Mouse (Mus musculus) MEL (cell line): ENCODE data around the gene Polr3gl. TPM values are rescaled to one million over a fixed set of nuclear protein-coding genes. Genes with fewer than 3 reads are reported as not detected.

ENCODE experiments used
- DNase-seq: peaks from one replicate; pipeline ENCODE4 v3.0.0; 2011; ENCODE audit warnings: low read depth, low spot score
- H3K27ac ChIP-seq: 2 replicates; pipeline ENCODE4 v1.5.1; 2012; ENCODE audit warnings: low read depth, mild to moderate bottlenecking, control low read depth, low read length, moderate library complexity; ENCODE audit not compliant: control insufficient read depth
- H3K27me3 ChIP-seq, 2 experiments: fragments of 150-350 bp in 1 of 2; sonication (generic) in 1 of 2; 2 replicates each; pipeline ENCODE4 v1.6.1; 2012; ENCODE audit warnings: low read length in 2 of 2, mild to moderate bottlenecking in 2 of 2, improper control_type of control experiment in 1 of 2, moderate library complexity in 1 of 2; ENCODE audit not compliant: insufficient read depth in 2 of 2, control insufficient read depth in 1 of 2
- H3K36me3 ChIP-seq, 2 experiments: 2 replicates each; pipeline ENCODE4 v1.6.1; 2012 to 2014; ENCODE audit warnings: low read length in 2 of 2, improper control_type of control experiment in 1 of 2, inconsistent platforms in 1 of 2, mild to moderate bottlenecking in 1 of 2; ENCODE audit not compliant: insufficient read depth in 2 of 2, control insufficient read depth in 1 of 2
- H3K4me1 ChIP-seq, 2 experiments: fragments of 150-350 bp in 1 of 2; sonication (generic) in 1 of 2; 2 replicates each; pipeline ENCODE4 v1.6.1; 2012; ENCODE audit warnings: low read length in 2 of 2, improper control_type of control experiment in 1 of 2, mild to moderate bottlenecking in 1 of 2; ENCODE audit not compliant: insufficient read depth in 2 of 2, control insufficient read depth in 1 of 2
- H3K4me3 ChIP-seq, 2 experiments: fragments of 150-350 bp in 1 of 2; sonication (generic) in 1 of 2; 2 replicates each; pipeline ENCODE4 v1.5.1; 2012; ENCODE audit warnings: low read depth in 2 of 2, low read length in 2 of 2, mild to moderate bottlenecking in 2 of 2, moderate library complexity in 2 of 2, control low read depth in 1 of 2, improper control_type of control experiment in 1 of 2; ENCODE audit not compliant: control insufficient read depth in 1 of 2, insufficient read depth in 1 of 2
- H3K79me2 ChIP-seq: 2 replicates; pipeline ENCODE4 v1.6.1; 2012; ENCODE audit warnings: mild to moderate bottlenecking, low read length, moderate library complexity; ENCODE audit not compliant: control insufficient read depth, poor library complexity, insufficient read depth
- H3K9ac ChIP-seq: 2 replicates; pipeline ENCODE4 v1.6.1; 2012; ENCODE audit warnings: low read depth, mild to moderate bottlenecking, control low read depth, low read length, moderate library complexity; ENCODE audit not compliant: control insufficient read depth, poor library complexity, severe bottlenecking
- H3K9me3 ChIP-seq: fragments of 150-350 bp; sonication (generic); replicated peaks from 2 replicates; pipeline ENCODE4 v1.6.1; 2012; ENCODE audit warnings: mild to moderate bottlenecking, low read length, improper control_type of control experiment, moderate library complexity; ENCODE audit not compliant: insufficient read depth
- BHLHE40 ChIP-seq: IDR thresholded peaks from 2 replicates; pipeline ENCODE4 v1.6.1; 2012; ENCODE audit warnings: low read depth, mild to moderate bottlenecking, inconsistent platforms, low read length, improper control_type of control experiment, borderline replicate concordance
- CHD1 ChIP-seq: IDR thresholded peaks from 2 replicates; pipeline ENCODE4 v1.6.1; 2012; ENCODE audit warnings: low read depth, mild to moderate bottlenecking, inconsistent platforms, low read length, improper control_type of control experiment
- CHD2 ChIP-seq: IDR thresholded peaks from 2 replicates; pipeline ENCODE4 v1.6.1; 2011; ENCODE audit warnings: low read length, improper control_type of control experiment
- E2F4 ChIP-seq: IDR thresholded peaks from 2 replicates; pipeline ENCODE4 v1.6.1; 2011; ENCODE audit warnings: low read depth, low read length, improper control_type of control experiment, borderline replicate concordance
- ELF1 ChIP-seq: IDR thresholded peaks from 2 replicates; pipeline ENCODE4 v1.6.1; 2014; ENCODE audit warnings: low read depth, mild to moderate bottlenecking, inconsistent platforms, low read length, improper control_type of control experiment, moderate library complexity
- EP300 ChIP-seq, 2 experiments: IDR thresholded peaks; 2 replicates each; pipeline ENCODE4 v1.6.1; 2011; ENCODE audit warnings: improper control_type of control experiment in 2 of 2, low read length in 2 of 2, low read depth in 1 of 2, mild to moderate bottlenecking in 1 of 2
- ETS1 ChIP-seq: IDR thresholded peaks from 2 replicates; pipeline ENCODE4 v1.6.1; 2012; ENCODE audit warnings: low read depth, mild to moderate bottlenecking, inconsistent platforms, low read length, improper control_type of control experiment, moderate library complexity
- GABPA ChIP-seq: IDR thresholded peaks from 2 replicates; pipeline ENCODE4 v1.6.1; 2012; ENCODE audit warnings: low read depth, mild to moderate bottlenecking, inconsistent platforms, low read length, improper control_type of control experiment, moderate library complexity
- GATA1 ChIP-seq: IDR thresholded peaks from 2 replicates; pipeline ENCODE4 v1.6.1; 2011; ENCODE audit warnings: low read depth, low read length, improper control_type of control experiment
- KAT2A ChIP-seq: conservative IDR thresholded peaks from 2 replicates; pipeline ENCODE4 v1.6.1; 2012; ENCODE audit warnings: low read depth, low read length, improper control_type of control experiment, inconsistent platforms
- MEF2A ChIP-seq: IDR thresholded peaks from 2 replicates; pipeline ENCODE4 v1.6.1; 2014; ENCODE audit warnings: low read depth, mild to moderate bottlenecking, inconsistent platforms, low read length, improper control_type of control experiment; ENCODE audit not compliant: poor library complexity, insufficient replicate concordance, severe bottlenecking; ENCODE audit errors: extremely low read depth
- MYB ChIP-seq: IDR thresholded peaks from 2 replicates; pipeline ENCODE4 v1.6.1; 2011; ENCODE audit warnings: mild to moderate bottlenecking, low read depth, low read length, improper control_type of control experiment
- NELFE ChIP-seq: IDR thresholded peaks from 2 replicates; pipeline ENCODE4 v1.6.1; 2011; ENCODE audit warnings: low read depth, low read length, improper control_type of control experiment
- NRF1 ChIP-seq: IDR thresholded peaks from 2 replicates; pipeline ENCODE4 v1.6.1; 2014; ENCODE audit warnings: low read depth, mild to moderate bottlenecking, inconsistent platforms, low read length, improper control_type of control experiment, moderate library complexity; ENCODE audit not compliant: poor library complexity, insufficient read depth, severe bottlenecking
- POLR2A ChIP-seq, 2 experiments: IDR thresholded peaks; 2 replicates each; pipeline ENCODE4 v1.6.1; 2011 to 2012; ENCODE audit warnings: low read length in 2 of 2, mild to moderate bottlenecking in 2 of 2, control low read depth in 1 of 2, improper control_type of control experiment in 1 of 2, low read depth in 1 of 2, moderate library complexity in 1 of 2; ENCODE audit not compliant: control insufficient read depth in 1 of 2, insufficient read depth in 1 of 2, poor library complexity in 1 of 2
- POLR2AphosphoS2 ChIP-seq: IDR thresholded peaks from 2 replicates; pipeline ENCODE4 v1.6.1; 2011; ENCODE audit warnings: low read length, improper control_type of control experiment
- POLR2AphosphoS5 ChIP-seq: IDR thresholded peaks from 2 replicates; pipeline ENCODE4 v1.6.1; 2012; ENCODE audit warnings: low read depth, borderline replicate concordance, mild to moderate bottlenecking, inconsistent platforms, low read length, moderate library complexity, mixed read lengths
- RAD21 ChIP-seq: IDR thresholded peaks from 2 replicates; pipeline ENCODE4 v1.6.1; 2011; ENCODE audit warnings: mild to moderate bottlenecking, low read depth, low read length, improper control_type of control experiment
- RCOR1 ChIP-seq: IDR thresholded peaks from 2 replicates; pipeline ENCODE4 v1.6.1; 2012; ENCODE audit warnings: low read depth, mild to moderate bottlenecking, inconsistent platforms, low read length, improper control_type of control experiment
- SIN3A ChIP-seq: IDR thresholded peaks from 2 replicates; pipeline ENCODE4 v1.6.1; 2012; ENCODE audit warnings: low read length, improper control_type of control experiment, inconsistent platforms
- SMC3 ChIP-seq: IDR thresholded peaks from 2 replicates; pipeline ENCODE4 v1.6.1; 2011; ENCODE audit warnings: low read depth, low read length, improper control_type of control experiment
- TAL1 ChIP-seq: IDR thresholded peaks from 2 replicates; pipeline ENCODE4 v1.6.1; 2012; ENCODE audit warnings: mild to moderate bottlenecking, inconsistent platforms, low read length, moderate library complexity, mixed read lengths
- TBP ChIP-seq: IDR thresholded peaks from 2 replicates; pipeline ENCODE4 v1.8.0; 2011; ENCODE audit warnings: low read depth, low read length, improper control_type of control experiment
- TCF12 ChIP-seq: IDR thresholded peaks from 2 replicates; pipeline ENCODE4 v1.6.1; 2014; ENCODE audit warnings: low read depth, mild to moderate bottlenecking, inconsistent platforms, low read length, improper control_type of control experiment, moderate library complexity
- USF1 ChIP-seq: IDR thresholded peaks from 2 replicates; pipeline ENCODE4 v1.6.1; 2014; ENCODE audit warnings: low read depth, mild to moderate bottlenecking, inconsistent platforms, low read length, improper control_type of control experiment, moderate library complexity
- USF2 ChIP-seq, 2 experiments: IDR thresholded peaks; 2 replicates each; pipeline ENCODE4 v1.6.1; 2011 to 2012; ENCODE audit warnings: improper control_type of control experiment in 2 of 2, low read length in 2 of 2, borderline replicate concordance in 1 of 2, inconsistent platforms in 1 of 2, low read depth in 1 of 2, mild to moderate bottlenecking in 1 of 2; ENCODE audit not compliant: insufficient read depth in 1 of 2
- ZC3H11A ChIP-seq: IDR thresholded peaks from 2 replicates; pipeline ENCODE4 v1.6.1; 2012; ENCODE audit warnings: low read depth, mild to moderate bottlenecking, inconsistent platforms, low read length, improper control_type of control experiment
- ZKSCAN1 ChIP-seq: IDR thresholded peaks from 2 replicates; pipeline ENCODE4 v1.6.1; 2012; ENCODE audit warnings: low read depth, mild to moderate bottlenecking, inconsistent platforms, low read length, improper control_type of control experiment, moderate library complexity
- ZMIZ1 ChIP-seq: IDR thresholded peaks from 2 replicates; pipeline ENCODE4 v1.6.1; 2012; ENCODE audit warnings: low read depth, mild to moderate bottlenecking, inconsistent platforms, low read length, improper control_type of control experiment, moderate library complexity
- polyA plus RNA-seq, 2 experiments: library from polyadenylated mRNA; stranded (reverse) in 1 of 2; unstranded in 1 of 2; fragments of >175 nt in 1 of 2; fragments of >200 nt in 1 of 2; gene quantifications; 2 replicates each; pipeline versions ENCODE4 v1.2.1 to v1.2.4; 2012; ENCODE audit warnings: low replicate concordance in 2 of 2, low read depth in 1 of 2; ENCODE audit not compliant: insufficient read length in 2 of 2, insufficient read depth in 1 of 2, missing spikeins in 1 of 2
- total RNA-seq: library from RNA; depleted of rRNA; stranded (reverse); fragments of 300-350 nt; gene quantifications from 2 replicates; pipeline ENCODE4 v1.2.3, GENCODE M21; 2012

Gene Polr3gl
- total and polyA plus RNA-seq, 3 experiments, result 31.1 to 39.8 TPM; not detected in 1

- Histone ChIP-seq H3K4me3 (no peak overlapping the region), H3K4me1 (peaks cover 11 to 39% of the 10 kb centered on the region in 2 experiments)
Observed at GRCm38 (mm10) chr3:96577566-96577965, 16.4 kb downstream of the Polr3gl start.

GRCm38 (mm10) chr3:96576690-96577541 is 17.1 kb downstream of the Polr3gl start, which contains the start of gene Gm16253:
TSS of gene Gm16253 (plus strand) at chr3:96576984.
- Histone ChIP-seq H3K27ac (peak within 1 kb of the TSS; percentile 85), H3K4me1 (peaks cover 6 to 39% of the 10 kb centered on the region in 2 experiments)
- DNase-seq, result peak; percentile 100
- TF ChIP-seq TBP (peak; percentile 84), GABPA (no peak), ZC3H11A (peak; percentile 16; the same call in 1 of the 2 replicates), USF1 (no peak), MEF2A (peak; percentile 5; the same call in 1 of the 2 replicates), BHLHE40 (no peak), E2F4 (no peak), CHD2 (peak; percentile 73; the same call in 1 of the 2 replicates), GATA1 (peak; percentile 72), ELF1 (peak; percentile 84), USF2 (IDR thresholded peaks at IDR 0.05; ENCODE audit: borderline replicate concordance in 1 of 2, insufficient read depth in 1 of 2, low read depth in 1 of 2, low read length in 2 of 2) (no peak), POLR2AphosphoS2 (peak; percentile 90; the same call in 1 of the 2 replicates), ZKSCAN1 (no peak), SMC3 (peak; percentile 34), KAT2A (no peak; the same call in 1 of the 2 replicates), MYB (no peak), NRF1 (no peak), TAL1 (no peak), POLR2AphosphoS5 (peak; percentile 87; the same call in 1 of the 2 replicates), TCF12 (no peak; the same call in 1 of the 2 replicates), EP300 (IDR thresholded peaks at IDR 0.05; ENCODE audit: low read depth in 1 of 2, low read length in 2 of 2) (peak; percentile 59 to 72), CHD1 (peak; percentile 83; the same call in 1 of the 2 replicates), SIN3A (peak; percentile 93)

More at GRCm38 (mm10) chr3:96577566-96577965, 16.4 kb downstream of the Polr3gl start:
- peaks cover 0 to 33% of the 10 kb centered on the region in 2 experiments; a peak in 2 of 4 replicates for H3K36me3 ChIP-seq
- peak overlapping the region; percentile 57 for H3K9ac ChIP-seq
- H3K27me3 ChIP-seq, result no peaks in the 10 kb centered on the region
- DNase-seq, result peak; percentile 42
- peaks cover 3% of the 10 kb centered on the region; the same call in 1 of the 2 replicates for H3K79me2 ChIP-seq
- no peaks in the 10 kb centered on the region for H3K9me3 ChIP-seq
- peak overlapping the region; percentile 70 for H3K27ac ChIP-seq
- TF ChIP-seq NRF1 (no peak), POLR2A (IDR thresholded peaks at IDR 0.05; ENCODE audit: control insufficient read depth in 1 of 2, insufficient read depth in 1 of 2, low read depth in 1 of 2, low read length in 2 of 2, poor library complexity in 1 of 2) (no peak), GATA1 (no peak), TBP (no peak), POLR2AphosphoS2 (no peak), ZMIZ1 (no peak), RAD21 (no peak), KAT2A (no peak), POLR2AphosphoS5 (no peak), ETS1 (no peak), USF2 (IDR thresholded peaks at IDR 0.05; ENCODE audit: borderline replicate concordance in 1 of 2, insufficient read depth in 1 of 2, low read depth in 1 of 2, low read length in 2 of 2) (no peak), NELFE (no peak), RCOR1 (no peak)
- TF ChIP-seq, all 39 proteins: peak for 0

More at GRCm38 (mm10) chr3:96576690-96577541, 17.1 kb downstream of the Polr3gl start, which contains the start of gene Gm16253:
- Histone ChIP-seq H3K9me3 (no peaks in the 10 kb centered on the region), H3K4me3 (peak within 1 kb of the TSS; percentile 57 to 66), H3K36me3 (peaks cover 0 to 27% of the 10 kb centered on the region in 2 experiments; a peak in 2 of 4 replicates), H3K9ac (peak within 1 kb of the TSS; percentile 77), H3K27me3 (no peaks in the 10 kb centered on the region), H3K79me2 (peaks cover 3% of the 10 kb centered on the region; the same call in 1 of the 2 replicates)
